Mouse (Mus musculus) kidney, postnatal 4 days (tissue): Measurements from ENCODE around the gene Pnpla8.

Experiments
- DNase-seq, 2 experiments: peaks; one replicate each; pipeline ENCODE4 v3.0.0; 2021; ENCODE audit warnings: mixed read lengths in 2 of 2

Pnpla8 gene

GRCm38 (mm10) chr12:44357881-44358280, 136.7 kb downstream of the Pnpla8 start:
- no peak for DNase-seq

- DNase-seq: no peak
Measured at GRCm38 (mm10) chr12:44371076-44371710, 150.0 kb downstream of the Pnpla8 start.
